Comparison of ENCODE assay signal across 23 mouse cellular contexts in the genomic region with DNA sequence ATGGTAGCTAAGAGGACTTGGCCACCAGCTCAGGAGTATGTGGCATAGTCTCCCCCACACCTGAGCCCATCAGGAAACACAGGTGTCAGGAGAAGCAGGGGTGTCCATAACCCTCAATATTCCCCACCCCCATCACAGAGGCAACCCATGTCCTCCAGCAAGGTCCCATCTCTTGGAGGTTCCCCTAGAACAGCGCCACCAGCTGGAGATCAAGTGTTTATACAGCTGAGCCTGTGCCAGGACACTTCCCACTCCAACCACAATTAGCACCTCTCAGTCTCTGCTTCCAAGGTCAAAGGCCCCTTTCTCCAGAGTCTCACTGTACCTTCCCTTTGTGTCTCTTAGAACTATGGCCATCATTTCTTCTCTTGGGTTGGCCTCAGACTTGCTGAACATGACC.
DNase-seq lines count a peak whose midpoint lies in the region; ATAC-seq and TF ChIP-seq lines count a peak whose summit lies in the region.
"Had no signal": no experiment of that assay in that cellular context is flagged by ENCODE, and none has a peak within 500 bp of the region (broad histone marks: within the 10 kb centered on the region; RNA-seq: fewer than 3 reads in every experiment).

No protein-coding gene starts in this region.

- DNase-seq in lung, embryonic 14.5 days: no peak
- no peak for DNase-seq in lung, postnatal 14 days
- peak; percentile 31 for DNase-seq in ES-CJ7 (ENCODE audit: low read depth, low spot score)
- DNase-seq in stomach, postnatal 0 days (ENCODE audit: low spot score): no peak
- DNase-seq in gastrocnemius, postnatal 4 days (ENCODE audit: low spot score in 2 of 2): no peak
- no peak for DNase-seq in hindbrain, embryonic 10.5 days (ENCODE audit: low spot score)
- DNase-seq: adrenal gland, postnatal 10 days; B cell, adult 2 months; cerebellum, adult 18-20 months; cerebellum, adult 9-11 months; cerebellum, postnatal 36 days; forebrain, postnatal 0 days; gastrocnemius, adult 2 months; gastrocnemius, postnatal 25 days; heart, adult 11 months; heart, postnatal 10 days had no signal

- TF ChIP-seq CTCF in lung, embryonic 14.5 days (IDR thresholded peaks at IDR 0.05; ENCODE audit: low read depth): peak; percentile 35; the same call in 1 of the 2 replicates
- peak; percentile 49 for TF ChIP-seq CTCF in E14TG2a.4 (conservative IDR thresholded peaks at IDR 0.05; ENCODE audit: low read length)
- TF ChIP-seq CTCF in stomach, postnatal 0 days (IDR thresholded peaks at IDR 0.05; ENCODE audit: low read depth): 0 out of 2 replicates have a peak, but pooled peaks have one; percentile 4

- H3K4me1 ChIP-seq in lung, embryonic 14.5 days (ENCODE audit: insufficient read depth): peaks cover 12% of the 10 kb centered on the region
- H3K4me1 ChIP-seq in E14TG2a.4 (replicated peaks; ENCODE audit: low read depth, low read length): peaks cover 10% of the 10 kb centered on the region
- H3K4me1 ChIP-seq in stomach, postnatal 0 days (replicated peaks; ENCODE audit: control insufficient read depth, insufficient read depth): no peaks in the 10 kb centered on the region
- H3K4me1 ChIP-seq in hindbrain, embryonic 10.5 days (replicated peaks): peaks cover 6% of the 10 kb centered on the region; the same call in 1 of the 2 replicates
- H3K4me1 ChIP-seq: forebrain, embryonic 12.5 days had no signal

- no peak overlapping the region for H3K9ac ChIP-seq in lung, embryonic 14.5 days
- no peak overlapping the region for H3K9ac ChIP-seq in stomach, postnatal 0 days (ENCODE audit: low read length)
- H3K9ac ChIP-seq: embryonic facial prominence, embryonic 13.5 days; forebrain, embryonic 12.5 days; forebrain, postnatal 0 days; hindbrain, embryonic 14.5 days had no signal

- H3K27me3 ChIP-seq in lung, embryonic 14.5 days (ENCODE audit: insufficient read depth, low read length): no peaks in the 10 kb centered on the region
- H3K27me3 ChIP-seq in E14TG2a.4 (ENCODE audit: insufficient read depth, low read length): no peaks in the 10 kb centered on the region
- no peaks in the 10 kb centered on the region for H3K27me3 ChIP-seq in stomach, postnatal 0 days (ENCODE audit: control insufficient read depth, insufficient read depth, low read length)
- H3K27me3 ChIP-seq in hindbrain, embryonic 10.5 days (ENCODE audit: insufficient read depth, poor library complexity, severe bottlenecking): no peaks in the 10 kb centered on the region; the same call in 1 of the 2 replicates
- H3K27me3 ChIP-seq: embryonic facial prominence, embryonic 13.5 days had no signal

- H3K4me3 ChIP-seq in lung, embryonic 14.5 days (ENCODE audit: low read depth, low read length): no peak overlapping the region
- no peak overlapping the region for H3K4me3 ChIP-seq in E14TG2a.4 (replicated peaks; ENCODE audit: low read length)
- no peak overlapping the region for H3K4me3 ChIP-seq in stomach, postnatal 0 days (ENCODE audit: low read depth, low read length)
- H3K4me3 ChIP-seq in hindbrain, embryonic 10.5 days: no peak overlapping the region
- H3K4me3 ChIP-seq: embryonic facial prominence, embryonic 13.5 days; forebrain, embryonic 12.5 days; gastrocnemius, adult 2 months; heart, embryonic 10.5 days had no signal

- 47% methylated on average over 1 of the region's 1 CpGs for WGBS in lung, embryonic 14.5 days
- 17% methylated on average over 1 of the region's 1 CpGs for WGBS in stomach, postnatal 0 days
- WGBS in hindbrain, embryonic 10.5 days: 32% methylated on average over 1 of the region's 1 CpGs

- H3K9me3 ChIP-seq in lung, embryonic 14.5 days (ENCODE audit: low read depth, low read length): no peaks in the 10 kb centered on the region
- H3K9me3 ChIP-seq in E14TG2a.4 (ENCODE audit: low read length): no peaks in the 10 kb centered on the region
- H3K9me3 ChIP-seq in stomach, postnatal 0 days (ENCODE audit: control insufficient read depth, low read length): no peaks in the 10 kb centered on the region
- no peaks in the 10 kb centered on the region for H3K9me3 ChIP-seq in hindbrain, embryonic 10.5 days
- H3K9me3 ChIP-seq: embryonic facial prominence, embryonic 13.5 days; forebrain, embryonic 12.5 days; heart, embryonic 10.5 days had no signal

- H3K27ac ChIP-seq in lung, embryonic 14.5 days (ENCODE audit: low read depth): no peak overlapping the region
- no peak overlapping the region for H3K27ac ChIP-seq in stomach, postnatal 0 days (replicated peaks)
- no peak overlapping the region for H3K27ac ChIP-seq in hindbrain, embryonic 10.5 days
- H3K27ac ChIP-seq: embryonic facial prominence, embryonic 13.5 days; forebrain, embryonic 12.5 days; gastrocnemius, adult 2 months; hindbrain, embryonic 14.5 days had no signal

- no peaks in the 10 kb centered on the region for H3K36me3 ChIP-seq in lung, embryonic 14.5 days (ENCODE audit: insufficient read depth)
- no peaks in the 10 kb centered on the region for H3K36me3 ChIP-seq in E14TG2a.4 (ENCODE audit: insufficient read depth, low read length)
- no peaks in the 10 kb centered on the region for H3K36me3 ChIP-seq in stomach, postnatal 0 days (ENCODE audit: control insufficient read depth, insufficient read depth, low read length)
- no peaks in the 10 kb centered on the region for H3K36me3 ChIP-seq in hindbrain, embryonic 10.5 days
- H3K36me3 ChIP-seq: embryonic facial prominence, embryonic 13.5 days; forebrain, embryonic 12.5 days; heart, embryonic 10.5 days had no signal

- TF ChIP-seq EP300 in stomach, postnatal 0 days (optimal IDR thresholded peaks at IDR 0.05): no peak

- ATAC-seq in lung, embryonic 14.5 days (ENCODE audit: insufficient read depth): no peak
- no peak for ATAC-seq in stomach, postnatal 0 days (ENCODE audit: low FRiP score, low TSS enrichment)
- ATAC-seq: CD4-positive, CD25-positive, alpha-beta regulatory T cell, adult 4 months; forebrain, postnatal 0 days; intestine, embryonic 16.5 days had no signal

- H3K4me2 ChIP-seq in lung, embryonic 14.5 days: no peak overlapping the region
- no peak overlapping the region for H3K4me2 ChIP-seq in stomach, postnatal 0 days (replicated peaks; ENCODE audit: low read depth)
- H3K4me2 ChIP-seq: embryonic facial prominence, embryonic 13.5 days; forebrain, embryonic 12.5 days; hindbrain, embryonic 14.5 days had no signal
